Mouse (Mus musculus): Measurements from ENCODE around the gene Dnah8. TPM values are rescaled to one million over a fixed set of nuclear protein-coding genes. Genes with fewer than 3 reads are reported as not detected.

Dnah8 gene
- polyA plus RNA-seq, 1 experiment from 2014 or later = 1.3 TPM

DNA sequence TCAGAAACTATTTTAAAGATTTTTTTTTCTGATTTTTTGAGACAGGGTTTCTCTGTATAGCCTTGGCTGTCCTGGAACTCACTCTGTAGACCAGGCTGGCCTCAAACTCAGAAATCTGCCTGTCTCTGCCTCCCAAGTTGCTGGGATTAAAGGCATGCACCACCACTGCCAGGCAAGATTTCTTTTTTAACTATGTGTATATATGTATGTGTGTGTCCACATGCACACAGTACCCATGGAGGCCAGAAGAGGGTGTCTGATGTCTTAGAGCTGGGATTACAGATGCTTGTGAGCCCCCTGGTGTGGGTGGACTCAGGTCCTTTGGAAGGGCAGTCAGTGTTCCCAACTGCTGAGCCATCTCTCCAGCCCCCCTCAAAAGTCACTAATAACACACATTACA lies 150.3 kb downstream of the Dnah8 start:
- no peaks in the 10 kb centered on the region for H3K36me3 ChIP-seq
- H3K4me3 ChIP-seq = no peak overlapping the region
- H3K27ac ChIP-seq = no peak overlapping the region
- no peak overlapping the region for H3K9ac ChIP-seq
- H3K9me3 ChIP-seq = no peaks in the 10 kb centered on the region
- H3K4me1 ChIP-seq = 0 out of 2 replicates have a peak, but pooled peaks cover 5% of the 10 kb centered on the region
- H3K27me3 ChIP-seq = no peaks in the 10 kb centered on the region
- no peak overlapping the region for H3K4me2 ChIP-seq
- no peak for ATAC-seq (ENCODE audit: insufficient number of reproducible peaks, low FRiP score, low TSS enrichment, low read depth)

GRCm38 (mm10) chr17:30775096-30775495 lies 150.9 kb downstream of the Dnah8 start:
- no peak overlapping the region for H3K4me3 ChIP-seq
- no peak overlapping the region for H3K9ac ChIP-seq
- 0 out of 2 replicates have a peak, but pooled peaks cover 5% of the 10 kb centered on the region for H3K4me1 ChIP-seq
- no peak for ATAC-seq (ENCODE audit: insufficient number of reproducible peaks, low FRiP score, low TSS enrichment, low read depth)
- H3K27me3 ChIP-seq = no peaks in the 10 kb centered on the region
- no peaks in the 10 kb centered on the region for H3K36me3 ChIP-seq
- H3K9me3 ChIP-seq = no peaks in the 10 kb centered on the region
- 18% methylated on average over 5 of the region's 5 CpGs for WGBS
- no peak overlapping the region for H3K4me2 ChIP-seq
- no peak overlapping the region for H3K27ac ChIP-seq

DNA sequence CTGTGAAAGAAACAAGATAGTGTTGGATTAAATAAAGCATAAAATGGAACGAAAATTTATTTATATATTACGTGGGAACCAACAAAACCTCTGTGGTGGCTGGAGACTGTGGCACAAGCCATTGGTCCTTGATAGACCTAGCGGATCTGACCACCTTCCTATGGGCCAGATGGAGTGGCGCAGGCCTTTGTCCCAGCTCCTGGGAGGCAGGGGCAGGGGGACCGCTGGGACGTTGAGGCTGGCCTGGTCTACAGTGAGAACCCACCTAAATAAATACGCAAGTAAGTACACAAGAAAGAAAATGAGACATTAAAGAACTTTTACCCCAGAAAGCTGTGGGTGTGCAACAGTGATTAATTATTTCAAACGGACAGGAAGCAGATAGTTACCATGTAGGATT lies 156.9 kb downstream of the Dnah8 start:
- Histone ChIP-seq H3K4me1 (0 out of 2 replicates have a peak, but pooled peaks cover 8% of the 10 kb centered on the region), H3K27me3 (no peaks in the 10 kb centered on the region), H3K9ac (no peak overlapping the region), H3K4me2 (no peak overlapping the region), H3K4me3 (no peak overlapping the region), H3K36me3 (no peaks in the 10 kb centered on the region), H3K9me3 (no peaks in the 10 kb centered on the region), H3K27ac (no peak overlapping the region)
- WGBS = 76% methylated on average over 8 of the region's 8 CpGs
- ATAC-seq (ENCODE audit: insufficient number of reproducible peaks, low FRiP score, low TSS enrichment, low read depth) = no peak

GRCm38 (mm10) chr17:30782286-30782685 lies 158.1 kb downstream of the Dnah8 start:
- H3K36me3 ChIP-seq = no peaks in the 10 kb centered on the region
- ATAC-seq (ENCODE audit: insufficient number of reproducible peaks, low FRiP score, low TSS enrichment, low read depth) = no peak
- no peak overlapping the region for H3K27ac ChIP-seq
- 0 out of 2 replicates have a peak, but pooled peaks cover 8% of the 10 kb centered on the region for H3K4me1 ChIP-seq
- no peak overlapping the region for H3K9ac ChIP-seq
- no peaks in the 10 kb centered on the region for H3K9me3 ChIP-seq
- H3K4me3 ChIP-seq = no peak overlapping the region
- no peaks in the 10 kb centered on the region for H3K27me3 ChIP-seq
- 60% methylated on average over 14 of the region's 14 CpGs for WGBS
- H3K4me2 ChIP-seq = no peak overlapping the region

DNA sequence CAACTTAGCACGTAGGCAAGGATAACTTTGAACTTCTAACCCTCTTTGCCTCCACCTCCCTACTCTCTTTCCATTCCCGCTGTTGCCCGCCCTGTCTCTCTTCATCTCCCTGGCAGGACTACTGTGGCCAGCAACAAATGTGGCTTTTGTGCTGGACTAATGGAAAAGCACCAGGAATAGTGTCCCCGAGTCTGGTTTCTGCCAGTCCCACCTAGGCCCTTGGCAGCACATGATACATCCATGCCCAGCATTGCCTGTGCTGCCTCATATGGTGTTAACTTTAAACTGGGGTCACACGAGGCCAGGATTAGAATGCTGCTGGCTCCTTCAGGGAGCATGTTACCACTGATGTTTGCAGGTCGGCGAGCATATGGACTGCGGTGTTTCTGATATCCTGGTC lies 164.2 kb downstream of the Dnah8 start:
- H3K4me1 ChIP-seq = 0 out of 2 replicates have a peak, but pooled peaks cover 8% of the 10 kb centered on the region
- H3K9me3 ChIP-seq = no peaks in the 10 kb centered on the region
- no peaks in the 10 kb centered on the region for H3K27me3 ChIP-seq
- no peak overlapping the region for H3K9ac ChIP-seq
- no peak overlapping the region for H3K27ac ChIP-seq
- H3K4me2 ChIP-seq = no peak overlapping the region
- 86% methylated on average over 8 of the region's 8 CpGs for WGBS
- H3K4me3 ChIP-seq = no peak overlapping the region
- H3K36me3 ChIP-seq = no peaks in the 10 kb centered on the region
- no peak for ATAC-seq (ENCODE audit: insufficient number of reproducible peaks, low FRiP score, low TSS enrichment, low read depth)

DNA sequence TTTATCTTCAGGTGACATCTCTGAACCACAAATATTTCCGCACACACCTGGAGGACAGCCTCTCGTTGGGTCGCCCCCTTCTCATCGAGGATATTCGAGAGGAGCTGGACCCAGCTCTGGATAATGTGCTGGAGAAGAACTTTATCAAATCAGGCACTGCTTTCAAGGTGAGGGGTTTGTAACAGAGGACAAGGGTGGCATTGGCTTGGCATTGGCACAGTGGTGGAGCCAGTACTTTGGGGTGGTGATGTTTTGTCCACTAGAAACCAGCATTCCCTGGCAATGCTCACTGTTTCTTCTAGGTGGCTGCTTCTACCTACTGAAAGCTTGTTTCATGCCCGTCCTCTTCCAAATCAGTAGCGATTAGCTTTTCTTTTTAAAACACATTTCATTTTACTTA lies 166.7 kb downstream of the Dnah8 start:
- no peaks in the 10 kb centered on the region for H3K9me3 ChIP-seq
- H3K36me3 ChIP-seq = no peaks in the 10 kb centered on the region
- no peaks in the 10 kb centered on the region for H3K4me1 ChIP-seq
- H3K27ac ChIP-seq = no peak overlapping the region
- ATAC-seq (ENCODE audit: insufficient number of reproducible peaks, low FRiP score, low TSS enrichment, low read depth) = no peak
- 89% methylated on average over 7 of the region's 7 CpGs for WGBS
- no peak overlapping the region for H3K4me3 ChIP-seq
- H3K9ac ChIP-seq = no peak overlapping the region
- no peaks in the 10 kb centered on the region for H3K27me3 ChIP-seq
- H3K4me2 ChIP-seq = no peak overlapping the region

DNA sequence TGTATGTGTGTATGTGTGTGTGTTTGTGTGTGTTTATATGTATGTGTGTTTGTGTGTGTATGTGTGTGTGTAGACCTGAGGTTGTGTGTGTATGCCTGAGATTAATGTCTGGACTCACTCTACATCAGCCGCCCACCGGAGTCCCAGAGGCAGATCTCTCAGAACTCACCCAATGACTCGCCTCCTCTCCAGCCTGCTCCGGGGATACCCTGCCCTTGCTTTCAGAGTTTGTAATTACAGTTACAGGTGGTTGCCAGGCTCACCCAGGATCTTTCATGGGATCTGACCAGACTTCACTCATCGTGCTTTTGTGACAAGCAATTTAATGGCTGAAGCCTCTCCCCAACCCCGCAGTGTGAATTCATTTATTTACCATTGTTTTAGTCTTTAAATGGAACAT lies 168.2 kb downstream of the Dnah8 start:
- no peak overlapping the region for H3K4me2 ChIP-seq
- no peaks in the 10 kb centered on the region for H3K27me3 ChIP-seq
- H3K9me3 ChIP-seq = no peaks in the 10 kb centered on the region
- H3K4me1 ChIP-seq = no peaks in the 10 kb centered on the region
- no peaks in the 10 kb centered on the region for H3K36me3 ChIP-seq
- no peak overlapping the region for H3K4me3 ChIP-seq
- 80% methylated on average over 6 of the region's 6 CpGs for WGBS
- H3K9ac ChIP-seq = no peak overlapping the region
- ATAC-seq (ENCODE audit: insufficient number of reproducible peaks, low FRiP score, low TSS enrichment, low read depth) = no peak
- no peak overlapping the region for H3K27ac ChIP-seq

- no peak for ATAC-seq (ENCODE audit: insufficient number of reproducible peaks, low FRiP score, low TSS enrichment, low read depth)
- H3K4me3 ChIP-seq = no peak overlapping the region
- no peak overlapping the region for H3K9ac ChIP-seq
- H3K4me1 ChIP-seq = no peaks in the 10 kb centered on the region
- no peaks in the 10 kb centered on the region for H3K36me3 ChIP-seq
- 79% methylated on average over 4 of the region's 4 CpGs for WGBS
- no peak overlapping the region for H3K4me2 ChIP-seq
- H3K27me3 ChIP-seq = no peaks in the 10 kb centered on the region
- H3K9me3 ChIP-seq = no peaks in the 10 kb centered on the region
- no peak overlapping the region for H3K27ac ChIP-seq
Measured at GRCm38 (mm10) chr17:30796616-30797015, 172.5 kb downstream of the Dnah8 start.

GRCm38 (mm10) chr17:30800261-30800985 lies 176.3 kb downstream of the Dnah8 start:
- Histone ChIP-seq H3K4me1 (no peaks in the 10 kb centered on the region), H3K4me2 (no peak overlapping the region), H3K36me3 (no peaks in the 10 kb centered on the region), H3K4me3 (no peak overlapping the region), H3K9ac (no peak overlapping the region), H3K27me3 (0 out of 2 replicates have a peak, but pooled peaks cover 4% of the 10 kb centered on the region), H3K9me3 (no peaks in the 10 kb centered on the region), H3K27ac (no peak overlapping the region)
- WGBS = 85% methylated on average over 19 of the region's 19 CpGs
- no peak for ATAC-seq (ENCODE audit: insufficient number of reproducible peaks, low FRiP score, low TSS enrichment, low read depth)

GRCm38 (mm10) chr17:30803668-30804067 lies 179.5 kb downstream of the Dnah8 start:
- Histone ChIP-seq H3K9me3 (no peaks in the 10 kb centered on the region), H3K27ac (no peak overlapping the region), H3K4me3 (no peak overlapping the region), H3K9ac (no peak overlapping the region), H3K27me3 (0 out of 2 replicates have a peak, but pooled peaks cover 4% of the 10 kb centered on the region), H3K4me2 (no peak overlapping the region), H3K4me1 (no peaks in the 10 kb centered on the region), H3K36me3 (no peaks in the 10 kb centered on the region)
- WGBS = 92% methylated on average over 9 of the region's 9 CpGs
- ATAC-seq (ENCODE audit: insufficient number of reproducible peaks, low FRiP score, low TSS enrichment, low read depth) = no peak

GRCm38 (mm10) chr17:30804955-30805354 lies 180.8 kb downstream of the Dnah8 start:
- Histone ChIP-seq H3K27ac (no peak overlapping the region), H3K9ac (no peak overlapping the region), H3K9me3 (no peaks in the 10 kb centered on the region), H3K4me2 (no peak overlapping the region), H3K4me3 (no peak overlapping the region), H3K4me1 (no peaks in the 10 kb centered on the region), H3K36me3 (no peaks in the 10 kb centered on the region), H3K27me3 (0 out of 2 replicates have a peak, but pooled peaks cover 4% of the 10 kb centered on the region)
- no peak for ATAC-seq (ENCODE audit: insufficient number of reproducible peaks, low FRiP score, low TSS enrichment, low read depth)
- 34% methylated on average over 8 of the region's 8 CpGs for WGBS

- Histone ChIP-seq H3K27me3 (0 out of 2 replicates have a peak, but pooled peaks cover 4% of the 10 kb centered on the region), H3K36me3 (no peaks in the 10 kb centered on the region), H3K4me1 (no peaks in the 10 kb centered on the region), H3K9ac (no peak overlapping the region), H3K4me3 (no peak overlapping the region), H3K9me3 (no peaks in the 10 kb centered on the region), H3K4me2 (no peak overlapping the region), H3K27ac (no peak overlapping the region)
- no peak for ATAC-seq (ENCODE audit: insufficient number of reproducible peaks, low FRiP score, low TSS enrichment, low read depth)
- WGBS = 40% methylated on average over 12 of the region's 12 CpGs
Measured at GRCm38 (mm10) chr17:30805511-30806059, 181.4 kb downstream of the Dnah8 start.

All from limb, embryonic 15.5 days (tissue).